Mouse (Mus musculus): ENCODE data around the gene Ptprr. TPM values are rescaled to one million over a fixed set of nuclear protein-coding genes. Genes with fewer than 3 reads are reported as not detected.

Gene Ptprr
- total and polyA plus RNA-seq, 2 experiments from 2014 or later, result 20.8 to 22.9 TPM

DNA sequence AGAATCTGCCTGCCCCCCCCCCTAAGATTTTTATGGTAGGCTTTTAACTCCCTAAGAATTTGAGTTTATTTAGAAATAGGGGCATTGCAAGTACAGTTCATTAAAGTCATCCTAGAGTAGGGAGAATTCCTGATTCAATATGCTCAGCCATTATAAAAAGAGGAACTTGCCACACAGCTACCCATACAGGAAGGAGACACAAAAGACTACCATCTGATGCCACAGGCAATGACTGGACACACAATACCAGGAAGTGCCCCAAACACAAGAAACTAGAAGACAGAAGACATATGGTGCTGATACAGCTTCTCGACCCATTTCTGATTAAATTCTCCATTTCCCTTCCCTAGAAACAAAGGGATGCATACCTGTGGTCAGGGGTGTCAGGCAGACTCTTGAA lies 138.7 kb downstream of the Ptprr start:
- H3K4me1 ChIP-seq (ENCODE audit: insufficient read depth, low read length), result no peaks in the 10 kb centered on the region
- no peaks in the 10 kb centered on the region for H3K27me3 ChIP-seq (ENCODE audit: insufficient read depth, low read length)
- no peak for ATAC-seq
- H3K27ac ChIP-seq, result no peak overlapping the region
- 86% methylated on average over 1 of the region's 1 CpGs for WGBS
- H3K4me2 ChIP-seq (ENCODE audit: low read depth, low read length), result no peak overlapping the region
- no peak overlapping the region for H3K9ac ChIP-seq (replicated peaks; ENCODE audit: low read length)
- no peaks in the 10 kb centered on the region for H3K36me3 ChIP-seq (ENCODE audit: insufficient read depth, low read length)
- H3K4me3 ChIP-seq (ENCODE audit: low read length), result no peak overlapping the region
- H3K9me3 ChIP-seq (ENCODE audit: low read length), result no peaks in the 10 kb centered on the region; the same call in 1 of the 2 replicates
- no peak for TF ChIP-seq CTCF (IDR thresholded peaks at IDR 0.05; ENCODE audit: low read depth)
- DNase-seq (ENCODE audit: low spot score), result no peak

- Histone ChIP-seq H3K4me1 (ENCODE audit: insufficient read depth, low read length) (no peaks in the 10 kb centered on the region), H3K36me3 (ENCODE audit: insufficient read depth, low read length) (no peaks in the 10 kb centered on the region), H3K4me2 (ENCODE audit: low read depth, low read length) (no peak overlapping the region), H3K4me3 (ENCODE audit: low read length) (no peak overlapping the region), H3K27ac (no peak overlapping the region), H3K9me3 (ENCODE audit: low read length) (no peaks in the 10 kb centered on the region), H3K27me3 (ENCODE audit: insufficient read depth, low read length) (no peaks in the 10 kb centered on the region), H3K9ac (replicated peaks; ENCODE audit: low read length) (no peak overlapping the region)
- 82% methylated on average over 11 of the region's 12 CpGs for WGBS
- no peak for ATAC-seq
- no peak for DNase-seq (ENCODE audit: low spot score)
- TF ChIP-seq CTCF (IDR thresholded peaks at IDR 0.05; ENCODE audit: low read depth), result no peak
These were observed 144.3 kb downstream of the Ptprr start for GRCm38 (mm10) chr10:116162338-116162737.

- H3K36me3 ChIP-seq (ENCODE audit: insufficient read depth, low read length), result no peaks in the 10 kb centered on the region
- no peak for TF ChIP-seq CTCF (IDR thresholded peaks at IDR 0.05; ENCODE audit: low read depth)
- WGBS, result 60% methylated on average over 10 of the region's 10 CpGs
- H3K9me3 ChIP-seq (ENCODE audit: low read length), result no peaks in the 10 kb centered on the region
- no peak for ATAC-seq
- no peak for DNase-seq (ENCODE audit: low spot score)
- no peaks in the 10 kb centered on the region for H3K4me1 ChIP-seq (ENCODE audit: insufficient read depth, low read length)
- no peak overlapping the region for H3K9ac ChIP-seq (replicated peaks; ENCODE audit: low read length)
- no peak overlapping the region for H3K4me3 ChIP-seq (ENCODE audit: low read length)
- H3K27me3 ChIP-seq (ENCODE audit: insufficient read depth, low read length), result no peaks in the 10 kb centered on the region
- H3K27ac ChIP-seq, result no peak overlapping the region
- H3K4me2 ChIP-seq (ENCODE audit: low read depth, low read length), result no peak overlapping the region
These were observed 157.4 kb downstream of the Ptprr start for GRCm38 (mm10) chr10:116175324-116175883.

GRCm38 (mm10) chr10:116177390-116178179 lies 159.6 kb downstream of the Ptprr start:
- Histone ChIP-seq H3K9me3 (ENCODE audit: low read length) (no peaks in the 10 kb centered on the region), H3K4me1 (ENCODE audit: insufficient read depth, low read length) (no peaks in the 10 kb centered on the region), H3K27me3 (ENCODE audit: insufficient read depth, low read length) (no peaks in the 10 kb centered on the region), H3K9ac (replicated peaks; ENCODE audit: low read length) (no peak overlapping the region), H3K4me3 (ENCODE audit: low read length) (no peak overlapping the region), H3K27ac (no peak overlapping the region), H3K4me2 (ENCODE audit: low read depth, low read length) (peak overlapping the region; percentile 33; the same call in 1 of the 2 replicates), H3K36me3 (ENCODE audit: insufficient read depth, low read length) (no peaks in the 10 kb centered on the region)
- WGBS, result 35% methylated on average over 21 of the region's 21 CpGs
- no peak for TF ChIP-seq CTCF (IDR thresholded peaks at IDR 0.05; ENCODE audit: low read depth)
- DNase-seq (ENCODE audit: low spot score), result no peak
- no peak for ATAC-seq

DNA sequence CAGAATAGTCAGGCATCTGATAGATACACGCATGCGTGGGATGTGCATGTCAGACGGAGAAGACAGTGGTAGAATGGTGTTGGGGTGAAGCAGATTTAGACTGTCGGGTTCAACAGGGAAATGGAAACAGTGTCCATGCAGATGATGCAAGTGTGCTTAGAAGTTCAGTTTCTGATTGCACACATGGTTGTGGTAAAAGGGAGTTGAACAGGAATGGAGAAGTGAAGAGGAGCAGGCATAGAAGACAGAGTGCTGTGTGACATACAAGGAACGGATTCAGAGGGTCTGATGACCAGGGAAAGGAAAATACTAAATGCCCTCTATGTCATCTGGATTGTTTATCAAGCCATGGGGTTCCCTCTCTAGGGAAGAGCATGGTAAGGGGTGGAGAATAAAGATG lies 163.2 kb downstream of the Ptprr start:
- 89% methylated on average over 5 of the region's 5 CpGs for WGBS
- ATAC-seq (no peak), DNase-seq (ENCODE audit: low spot score) (no peak)
- Histone ChIP-seq H3K27me3 (ENCODE audit: insufficient read depth, low read length) (no peaks in the 10 kb centered on the region), H3K4me2 (ENCODE audit: low read depth, low read length) (no peak overlapping the region), H3K27ac (no peak overlapping the region), H3K36me3 (ENCODE audit: insufficient read depth, low read length) (no peaks in the 10 kb centered on the region), H3K9ac (replicated peaks; ENCODE audit: low read length) (no peak overlapping the region), H3K4me3 (ENCODE audit: low read length) (no peak overlapping the region), H3K4me1 (ENCODE audit: insufficient read depth, low read length) (no peaks in the 10 kb centered on the region), H3K9me3 (ENCODE audit: low read length) (no peaks in the 10 kb centered on the region)
- TF ChIP-seq CTCF (IDR thresholded peaks at IDR 0.05; ENCODE audit: low read depth), result no peak

DNA sequence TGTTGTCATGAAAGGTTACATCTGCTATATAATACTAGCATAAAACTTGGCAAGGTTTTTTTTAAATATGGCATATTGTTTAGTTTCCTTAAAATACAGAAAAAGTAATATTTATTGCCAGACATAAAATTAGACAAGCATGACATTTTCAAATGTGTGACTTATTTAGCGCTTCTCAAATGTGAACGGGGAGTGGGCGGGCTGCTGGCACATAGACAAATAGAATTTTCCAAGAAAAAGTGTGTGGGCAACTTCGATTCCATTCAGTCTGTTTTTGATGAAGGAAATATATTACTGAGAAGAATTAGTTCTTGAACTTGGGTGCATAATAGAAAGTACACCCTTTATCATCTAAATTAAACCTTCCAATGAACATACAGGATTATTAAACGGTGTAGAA lies 164.2 kb downstream of the Ptprr start:
- H3K9me3 ChIP-seq (ENCODE audit: low read length), result no peaks in the 10 kb centered on the region
- no peak for ATAC-seq
- H3K9ac ChIP-seq (replicated peaks; ENCODE audit: low read length), result no peak overlapping the region
- no peak overlapping the region for H3K4me2 ChIP-seq (ENCODE audit: low read depth, low read length)
- H3K4me1 ChIP-seq (ENCODE audit: insufficient read depth, low read length), result no peaks in the 10 kb centered on the region
- H3K4me3 ChIP-seq (ENCODE audit: low read length), result no peak overlapping the region
- no peak for DNase-seq (ENCODE audit: low spot score)
- 91% methylated on average over 5 of the region's 5 CpGs for WGBS
- no peak overlapping the region for H3K27ac ChIP-seq
- no peaks in the 10 kb centered on the region for H3K27me3 ChIP-seq (ENCODE audit: insufficient read depth, low read length)
- no peak for TF ChIP-seq CTCF (IDR thresholded peaks at IDR 0.05; ENCODE audit: low read depth)
- no peaks in the 10 kb centered on the region for H3K36me3 ChIP-seq (ENCODE audit: insufficient read depth, low read length)

- H3K9me3 ChIP-seq (ENCODE audit: low read length), result no peaks in the 10 kb centered on the region
- no peaks in the 10 kb centered on the region for H3K27me3 ChIP-seq (ENCODE audit: insufficient read depth, low read length)
- TF ChIP-seq CTCF (IDR thresholded peaks at IDR 0.05; ENCODE audit: low read depth), result no peak
- no peak overlapping the region for H3K27ac ChIP-seq
- no peak for DNase-seq (ENCODE audit: low spot score)
- no peaks in the 10 kb centered on the region for H3K36me3 ChIP-seq (ENCODE audit: insufficient read depth, low read length)
- 76% methylated on average over 3 of the region's 3 CpGs for WGBS
- no peak overlapping the region for H3K9ac ChIP-seq (replicated peaks; ENCODE audit: low read length)
- no peak for ATAC-seq
- no peak overlapping the region for H3K4me2 ChIP-seq (ENCODE audit: low read depth, low read length)
- H3K4me3 ChIP-seq (ENCODE audit: low read length), result no peak overlapping the region
- H3K4me1 ChIP-seq (ENCODE audit: insufficient read depth, low read length), result no peaks in the 10 kb centered on the region
These were observed 165.2 kb downstream of the Ptprr start for GRCm38 (mm10) chr10:116183258-116183657.

All from hindbrain, postnatal 0 days (tissue).